Mouse (Mus musculus) limb, embryonic 11.5 days (tissue): ENCODE results near the gene Nim1k. TPM values are rescaled to one million over a fixed set of nuclear protein-coding genes. Genes with fewer than 3 reads are reported as not detected.
"Not testable (repeated sequence)": the region's sequence is repeated elsewhere in the genome, so short reads cannot be mapped to it uniquely, and the experiment has no call there.

ENCODE experiments used
- ATAC-seq: fragments of 200-750 bp; cut with Nextera tagmentation; 2 replicates; pipeline ENCODE4 v1.8.0; 2017; ENCODE audit warnings: low read depth; ENCODE audit not compliant: insufficient number of reproducible peaks, low FRiP score, low TSS enrichment
- DNase-seq: peaks from one replicate; pipeline ENCODE4 v3.0.0-alpha.2; 2015; ENCODE audit warnings: low spot score
- H3K27ac ChIP-seq: fragments of 300-500 bp; sonication (generic); replicated peaks from 2 replicates; pipeline ENCODE4 v1.5.1; 2014; ENCODE audit warnings: low read depth, mild to moderate bottlenecking, low read length
- H3K27me3 ChIP-seq: fragments of 300-500 bp; sonication (generic); 2 replicates; pipeline ENCODE4 v1.6.1; 2014; ENCODE audit warnings: mild to moderate bottlenecking, low read length, mixed read lengths; ENCODE audit not compliant: control insufficient read depth, insufficient read depth
- H3K36me3 ChIP-seq: fragments of 300-500 bp; sonication (generic); 2 replicates; pipeline ENCODE4 v1.6.1; 2014; ENCODE audit warnings: mild to moderate bottlenecking, low read length, moderate library complexity, mixed read lengths; ENCODE audit not compliant: control insufficient read depth, insufficient read depth
- H3K4me1 ChIP-seq: fragments of 300-500 bp; sonication (generic); 2 replicates; pipeline ENCODE4 v1.6.1; 2014; ENCODE audit warnings: low read length, mixed read lengths; ENCODE audit not compliant: control insufficient read depth, insufficient read depth
- H3K4me2 ChIP-seq: fragments of 300-500 bp; sonication (generic); 2 replicates; pipeline ENCODE4 v1.6.1; 2014; ENCODE audit warnings: low read depth, mild to moderate bottlenecking, moderate library complexity; ENCODE audit not compliant: severe bottlenecking
- H3K4me3 ChIP-seq: fragments of 300-500 bp; sonication (generic); 2 replicates; pipeline ENCODE4 v1.5.1; 2014; ENCODE audit warnings: low read depth, low read length
- H3K9ac ChIP-seq: fragments of 300-500 bp; sonication (generic); 2 replicates; pipeline ENCODE4 v1.6.1; 2014; ENCODE audit warnings: mild to moderate bottlenecking, low read length
- H3K9me3 ChIP-seq: fragments of 300-500 bp; sonication (generic); 2 replicates; pipeline ENCODE4 v1.6.1; 2016; ENCODE audit warnings: low read length; ENCODE audit not compliant: control insufficient read depth
- WGBS: fragments of 180-500 bp; shearing (Covaris S2); extraction: QIAGEN DNeasy Blood & Tissue Kit; methylation state at CpG from one replicate; pipeline ENCODE4 v1.1.7; 2014; 5-methylcytosine and 5-hydroxymethylcytosine counted together
- polyA plus RNA-seq: library from polyadenylated mRNA; unstranded; fragments of >200 nt; fragmentation: Nextera tagmentation; extraction: Ambion mirVana; gene quantifications from 2 replicates; pipeline ENCODE4 v1.2.1, GENCODE M21; 2014

Gene Nim1k
- polyA plus RNA-seq, 1 experiment from 2014 or later: 2.0 TPM

DNA sequence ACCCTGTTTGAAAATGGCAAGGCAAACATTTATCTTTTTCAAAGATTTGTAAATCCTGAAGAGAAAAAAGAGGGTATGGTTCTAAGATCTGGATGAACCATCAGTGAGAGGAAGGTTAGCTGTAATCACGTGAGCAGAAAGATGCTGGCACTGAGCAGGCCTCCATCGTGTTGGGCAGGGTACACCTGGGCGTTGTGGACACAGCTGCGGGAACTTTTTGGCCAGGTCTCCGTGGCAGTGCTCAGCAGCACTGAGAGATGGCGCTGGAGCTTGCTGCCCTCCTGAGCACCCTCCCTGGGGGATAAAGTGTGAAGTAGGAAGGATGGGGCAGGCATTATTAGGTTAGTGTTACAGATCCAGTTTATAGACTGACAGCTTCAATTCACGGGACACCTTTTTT is 48.7 kb downstream of the Nim1k start:
- 75% methylated on average over 7 of the region's 7 CpGs for WGBS
- DNase-seq (no peak), ATAC-seq (no peak)
- no peaks in the 10 kb centered on the region for H3K27me3 ChIP-seq
- no peak overlapping the region for H3K27ac ChIP-seq
- H3K9me3 ChIP-seq: no peaks in the 10 kb centered on the region
- H3K4me3 ChIP-seq: no peak overlapping the region
- peaks cover 10% of the 10 kb centered on the region; the same call in 1 of the 2 replicates for H3K36me3 ChIP-seq
- no peaks in the 10 kb centered on the region for H3K4me1 ChIP-seq
- no peak overlapping the region for H3K9ac ChIP-seq
- H3K4me2 ChIP-seq: no peak overlapping the region

DNA sequence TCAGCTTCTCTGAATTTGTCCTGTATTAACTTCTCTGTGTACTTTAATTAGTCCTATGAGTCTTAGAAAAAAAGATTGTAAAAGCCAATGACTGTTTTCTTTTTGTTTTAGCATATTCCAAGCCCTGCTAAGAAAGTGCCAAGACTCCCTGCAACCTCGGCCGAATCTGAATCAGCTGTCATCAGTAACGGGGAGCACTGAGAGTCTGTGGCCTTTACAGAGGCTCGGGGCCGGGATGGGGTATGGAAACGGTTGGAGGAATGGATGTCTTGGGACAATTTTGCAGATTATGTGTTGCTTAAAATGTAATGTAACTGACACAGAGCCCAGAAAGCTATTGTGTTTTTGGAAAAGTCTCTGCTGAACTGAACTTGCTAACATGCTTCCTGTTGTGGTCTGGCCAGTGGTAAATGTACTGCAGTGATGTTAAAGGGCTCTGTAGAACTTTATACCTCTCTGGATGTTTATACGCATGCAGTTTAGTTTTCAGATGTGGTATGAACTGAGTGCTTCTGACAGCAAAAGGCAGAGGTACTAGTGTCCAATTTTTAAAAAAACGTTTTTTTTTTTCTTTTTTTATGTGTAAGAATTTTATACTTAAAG is 49.3 kb downstream of the Nim1k start:
- WGBS: 89% methylated on average over 7 of the region's 8 CpGs
- not testable (repeated sequence) for ATAC-seq

DNA sequence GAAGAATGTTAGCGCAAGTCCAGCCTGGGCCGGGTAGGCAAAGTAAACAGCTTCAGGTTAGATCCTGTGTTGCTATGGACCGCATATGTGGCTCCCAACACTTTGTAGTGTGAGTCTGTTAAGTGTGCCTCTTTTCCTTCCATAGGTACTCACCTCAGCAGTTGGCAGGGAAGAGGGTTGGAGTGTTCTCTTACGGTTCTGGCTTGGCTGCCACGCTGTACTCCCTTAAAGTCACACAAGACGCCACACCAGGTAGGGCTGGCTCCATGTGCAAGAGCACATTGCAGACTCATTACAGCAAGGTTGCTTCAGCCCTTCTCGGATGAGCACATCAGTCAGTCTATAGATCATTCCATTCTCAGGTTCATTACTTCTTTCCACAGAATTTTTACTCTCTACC is 51.4 kb downstream of the Nim1k start:
- H3K4me3 ChIP-seq: no peak overlapping the region
- H3K27ac ChIP-seq: no peak overlapping the region
- H3K4me2 ChIP-seq: no peak overlapping the region
- ATAC-seq (no peak), DNase-seq (no peak)
- H3K4me1 ChIP-seq: no peaks in the 10 kb centered on the region
- no peaks in the 10 kb centered on the region for H3K9me3 ChIP-seq
- no peaks in the 10 kb centered on the region for H3K27me3 ChIP-seq
- H3K9ac ChIP-seq: no peak overlapping the region
- peaks cover 20% of the 10 kb centered on the region for H3K36me3 ChIP-seq
- WGBS: 96% methylated on average over 7 of the region's 7 CpGs

More for the DNA sequence above, 49.3 kb downstream of the Nim1k start:
- not testable (repeated sequence) for DNase-seq, H3K27ac ChIP-seq, H3K4me3 ChIP-seq, H3K4me2 ChIP-seq, H3K9me3 ChIP-seq, H3K9ac ChIP-seq, H3K36me3 ChIP-seq, H3K4me1 ChIP-seq, H3K27me3 ChIP-seq

- Histone ChIP-seq H3K9ac (no peak overlapping the region), H3K9me3 (no peaks in the 10 kb centered on the region), H3K4me2 (no peak overlapping the region), H3K36me3 (peaks cover 14% of the 10 kb centered on the region), H3K27me3 (no peaks in the 10 kb centered on the region), H3K27ac (no peak overlapping the region), H3K4me3 (no peak overlapping the region), H3K4me1 (no peaks in the 10 kb centered on the region)
- no peak for ATAC-seq
- WGBS: 94% methylated on average over 4 of the region's 4 CpGs
- DNase-seq: no peak
Measured at GRCm38 (mm10) chr13:119698436-119698835, 57.2 kb downstream of the Nim1k start.

- Histone ChIP-seq H3K27me3 (no peaks in the 10 kb centered on the region), H3K36me3 (peaks cover 11% of the 10 kb centered on the region), H3K9me3 (no peaks in the 10 kb centered on the region), H3K4me2 (no peak overlapping the region), H3K27ac (no peak overlapping the region), H3K9ac (no peak overlapping the region), H3K4me3 (no peak overlapping the region), H3K4me1 (no peaks in the 10 kb centered on the region)
- DNase-seq: no peak
- 76% methylated on average over 1 of the region's 1 CpGs for WGBS
- no peak for ATAC-seq
Measured at GRCm38 (mm10) chr13:119696496-119696895, 59.2 kb downstream of the Nim1k start.

DNA sequence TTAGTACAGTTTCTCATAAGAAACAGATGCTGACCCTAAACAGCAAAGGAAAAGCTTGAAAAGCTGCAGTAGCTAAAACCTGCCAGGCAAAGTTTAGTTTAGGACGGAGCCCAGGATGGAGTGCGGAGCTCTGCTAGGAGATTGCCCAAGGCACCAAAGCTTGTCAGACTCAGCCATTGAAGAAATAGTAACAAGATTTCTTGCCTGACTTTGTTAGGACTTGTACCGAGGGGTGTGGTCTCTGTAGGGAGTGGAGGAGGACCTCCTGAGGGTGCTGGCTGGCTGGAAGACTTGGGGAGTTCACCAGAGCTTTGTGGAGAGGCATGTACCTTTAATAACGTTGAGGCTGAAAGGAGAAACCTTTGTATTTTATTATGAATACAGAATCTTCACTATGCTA is 60.0 kb downstream of the Nim1k start:
- peaks cover 6% of the 10 kb centered on the region for H3K36me3 ChIP-seq
- no peak overlapping the region for H3K4me3 ChIP-seq
- no peaks in the 10 kb centered on the region for H3K27me3 ChIP-seq
- H3K27ac ChIP-seq: no peak overlapping the region
- no peaks in the 10 kb centered on the region for H3K4me1 ChIP-seq
- ATAC-seq (no peak), DNase-seq (no peak)
- no peaks in the 10 kb centered on the region for H3K9me3 ChIP-seq
- WGBS: 69% methylated on average over 4 of the region's 4 CpGs
- H3K4me2 ChIP-seq: no peak overlapping the region
- H3K9ac ChIP-seq: no peak overlapping the region

- Histone ChIP-seq H3K4me2 (peak overlapping the region; percentile 76), H3K4me3 (peak overlapping the region; percentile 93)
- not testable (repeated sequence) for H3K36me3 ChIP-seq, H3K9ac ChIP-seq, H3K27me3 ChIP-seq, H3K9me3 ChIP-seq, H3K27ac ChIP-seq, DNase-seq, ATAC-seq, H3K4me1 ChIP-seq
- 87% methylated on average over 3 of the region's 3 CpGs for WGBS
Measured at GRCm38 (mm10) chr13:119691958-119692357, 63.7 kb downstream of the Nim1k start.

DNA sequence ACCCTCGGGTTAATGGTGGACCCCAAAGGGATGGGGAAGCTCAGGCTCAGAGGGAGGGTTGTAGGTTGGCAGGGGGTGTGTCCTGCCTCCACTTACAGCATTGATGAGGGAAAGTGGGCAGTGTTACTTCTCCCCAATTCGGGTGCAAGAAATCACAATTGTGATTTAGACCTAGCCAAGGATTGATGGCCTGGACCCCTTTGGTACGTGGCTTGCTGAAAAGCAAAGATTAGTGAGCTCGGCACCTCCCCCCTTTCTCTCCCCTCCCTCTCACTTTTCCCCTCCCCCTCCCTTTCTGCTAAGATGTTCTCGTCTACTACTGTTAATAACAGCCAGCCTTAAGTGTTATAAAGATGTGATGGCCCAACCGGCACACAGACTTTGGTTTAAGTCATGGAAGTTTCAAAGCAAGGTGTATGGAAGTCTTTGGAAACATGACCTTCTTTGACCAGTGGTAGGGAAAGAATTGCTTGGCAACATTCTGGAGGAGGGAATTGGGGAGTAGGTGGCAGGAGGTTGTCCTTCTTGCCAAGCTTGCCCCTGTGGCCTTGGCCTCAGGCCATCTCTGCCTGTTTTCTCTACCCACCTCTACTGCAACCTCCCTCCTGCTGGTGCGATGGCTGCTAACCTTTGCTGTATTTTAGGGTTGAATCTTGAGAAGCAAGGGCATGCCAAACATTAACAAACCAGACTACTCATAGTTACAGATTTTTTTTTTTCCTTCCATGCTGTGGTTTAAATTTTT is 64.6 kb downstream of the Nim1k start:
- ATAC-seq: no peak; the same call in 1 of the 2 replicates
- WGBS: 3% methylated on average over 7 of the region's 7 CpGs

More for the DNA sequence above, 64.6 kb downstream of the Nim1k start:
- no peak for DNase-seq
- H3K27ac ChIP-seq: peak overlapping the region; percentile 88
- H3K4me2 ChIP-seq: peak overlapping the region; percentile 76
- no peaks in the 10 kb centered on the region for H3K9me3 ChIP-seq
- peak overlapping the region; percentile 93 for H3K4me3 ChIP-seq
- no peaks in the 10 kb centered on the region for H3K36me3 ChIP-seq
- H3K27me3 ChIP-seq: no peaks in the 10 kb centered on the region
- H3K4me1 ChIP-seq: no peaks in the 10 kb centered on the region
- H3K9ac ChIP-seq: peak overlapping the region; percentile 84
